Mouse (Mus musculus) common myeloid progenitor, adult 5-6 weeks (primary cell): ENCODE results near the gene Tmed9. TPM values are rescaled to one million over a fixed set of nuclear protein-coding genes. Genes with fewer than 3 reads are reported as not detected.
A peak's percentile ranks its signal among the peaks of the same experiment; 100 is the strongest.
"Not testable (repeated sequence)": the region's sequence is repeated elsewhere in the genome, so short reads cannot be mapped to it uniquely, and the experiment has no call there.

Experiments used
- ATAC-seq: replicated peaks from 2 replicates; pipeline ENCODE4 v1.8.0; 2016; ENCODE audit warnings: low read depth, mild to moderate bottlenecking, moderate TSS enrichment, inconsistent platforms; ENCODE audit not compliant: poor library complexity, severe bottlenecking
- total RNA-seq: library from RNA; stranded (forward); fragments of 200-1000, 187-1606 nt; gene quantifications from 2 replicates; pipeline ENCODE4 v1.2.3, GENCODE M21; 2017

Gene Tmed9
- total RNA-seq, 1 experiment from 2014 or later, result 150 TPM

- ATAC-seq, result peak; percentile 85
Measured at GRCm38 (mm10) chr13:55600657-55601056, 27.1 kb downstream of the Tmed9 start.

DNA sequence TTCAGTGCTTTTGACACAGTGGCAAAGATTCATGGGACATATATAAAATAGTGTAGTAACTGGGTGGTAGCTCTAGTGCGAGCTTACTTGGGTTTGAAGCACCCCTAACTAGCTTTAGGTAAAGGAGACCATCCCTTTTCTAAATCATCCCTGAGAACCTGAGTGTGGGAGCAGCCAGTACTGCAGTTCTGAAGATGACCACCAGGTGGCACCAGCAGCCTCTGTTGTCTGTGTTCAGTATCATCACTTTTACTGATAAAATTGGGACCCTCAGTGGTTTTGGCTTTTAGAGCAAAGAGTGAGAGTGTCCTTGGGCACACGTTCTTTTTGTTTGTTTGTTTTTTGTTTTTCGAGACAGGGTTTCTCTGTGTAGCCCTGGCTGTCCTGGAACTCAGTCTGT is 28.1 kb downstream of the Tmed9 start:
- ATAC-seq, result peak; percentile 46

DNA sequence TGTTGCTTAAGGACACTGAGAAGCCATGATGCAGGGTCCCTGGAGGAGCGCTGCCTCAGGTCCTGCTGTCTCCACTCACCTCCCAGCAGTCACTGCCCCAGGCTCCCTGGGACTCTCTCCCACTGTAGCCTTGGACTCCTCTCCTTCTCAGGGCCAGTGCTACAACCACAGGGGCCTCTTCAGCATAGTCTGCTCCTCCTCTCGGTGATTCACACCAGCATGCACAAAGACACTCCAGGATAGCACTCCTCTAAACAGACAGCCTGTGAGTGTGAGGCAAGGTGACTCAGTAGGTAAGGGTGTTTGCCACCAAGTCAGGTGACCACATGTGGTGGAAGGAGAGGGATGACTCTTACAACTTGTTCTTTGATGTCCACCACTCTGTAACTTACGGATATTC is 31.1 kb downstream of the Tmed9 start:
- ATAC-seq, result no peak

DNA sequence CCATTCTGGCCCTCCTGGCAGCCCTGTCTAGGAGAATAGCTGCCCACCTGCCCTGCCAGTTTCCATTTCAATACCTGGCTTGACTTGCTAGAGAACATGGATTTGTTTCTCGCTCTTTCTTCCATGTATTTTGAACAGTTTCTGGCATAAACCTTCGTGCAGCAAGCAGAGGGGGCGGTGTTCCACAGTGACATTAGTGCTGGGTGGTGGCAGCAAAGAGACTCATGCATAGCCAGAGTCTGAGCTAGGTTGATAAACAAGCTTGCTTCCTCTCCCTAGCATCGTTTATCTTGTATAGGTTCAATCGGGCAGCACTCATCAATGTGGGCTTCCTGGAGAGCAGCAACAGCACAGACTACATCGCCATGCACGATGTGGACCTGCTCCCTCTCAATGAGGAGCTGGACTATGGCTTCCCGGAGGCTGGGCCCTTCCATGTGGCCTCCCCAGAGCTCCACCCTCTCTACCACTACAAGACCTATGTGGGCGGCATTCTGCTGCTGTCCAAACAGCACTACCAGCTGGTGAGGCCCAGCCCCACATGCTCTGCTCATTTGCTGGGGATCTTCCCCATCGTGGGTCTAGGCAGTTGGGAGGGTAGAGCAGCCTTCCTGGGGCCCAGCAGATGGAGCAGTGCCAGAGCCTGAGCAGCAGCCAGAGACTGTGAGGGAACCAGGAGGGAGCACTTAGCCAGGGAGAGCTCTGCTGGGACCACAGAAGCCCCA is 33.5 kb downstream of the Tmed9 start:
- no peak for ATAC-seq

DNA sequence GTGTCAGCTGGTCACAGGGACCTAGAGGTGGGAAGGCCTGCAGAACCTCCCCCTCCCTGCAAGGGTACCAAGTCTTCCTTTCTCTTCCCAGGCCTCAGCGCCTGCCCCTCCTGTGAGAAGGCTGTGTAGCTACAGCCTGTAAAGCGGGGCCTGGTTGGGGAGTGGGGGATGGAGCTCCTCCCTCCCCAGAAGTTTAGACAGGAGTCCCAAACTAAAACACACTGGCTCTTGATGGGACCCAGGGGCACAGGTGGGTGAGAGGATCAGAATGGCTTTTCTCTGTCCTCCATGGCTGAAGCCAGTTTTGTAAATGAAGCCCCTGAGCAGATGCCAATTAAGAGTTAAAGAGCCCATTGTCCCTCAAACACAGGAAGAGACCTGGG is 34.1 kb downstream of the Tmed9 start:
- ATAC-seq, result no peak

GRCm38 (mm10) chr13:55611996-55612395 is 38.5 kb downstream of the Tmed9 start:
- ATAC-seq, result no peak

- ATAC-seq, result no peak
Measured at GRCm38 (mm10) chr13:55613471-55613870, 39.9 kb downstream of the Tmed9 start.

DNA sequence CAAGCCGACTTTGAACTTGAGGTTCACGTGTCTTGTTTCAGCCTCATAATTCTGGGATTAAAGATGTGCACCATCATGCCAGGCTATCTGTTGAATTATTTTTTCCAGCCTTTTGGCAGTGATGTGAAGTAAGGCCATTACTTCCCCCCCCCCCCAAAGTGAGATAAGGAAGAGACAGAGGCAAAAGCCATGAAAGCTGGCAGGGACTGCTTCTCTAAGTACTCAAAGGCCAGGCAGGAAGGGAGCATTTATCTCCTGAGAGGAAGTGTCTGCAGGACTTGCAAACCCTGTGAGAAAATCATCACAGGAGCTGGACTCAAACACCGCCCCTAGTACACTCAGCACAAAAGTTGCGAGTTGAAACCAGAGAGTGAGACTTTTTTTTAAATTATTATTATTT is 45.8 kb downstream of the Tmed9 start:
- ATAC-seq, result no peak

DNA sequence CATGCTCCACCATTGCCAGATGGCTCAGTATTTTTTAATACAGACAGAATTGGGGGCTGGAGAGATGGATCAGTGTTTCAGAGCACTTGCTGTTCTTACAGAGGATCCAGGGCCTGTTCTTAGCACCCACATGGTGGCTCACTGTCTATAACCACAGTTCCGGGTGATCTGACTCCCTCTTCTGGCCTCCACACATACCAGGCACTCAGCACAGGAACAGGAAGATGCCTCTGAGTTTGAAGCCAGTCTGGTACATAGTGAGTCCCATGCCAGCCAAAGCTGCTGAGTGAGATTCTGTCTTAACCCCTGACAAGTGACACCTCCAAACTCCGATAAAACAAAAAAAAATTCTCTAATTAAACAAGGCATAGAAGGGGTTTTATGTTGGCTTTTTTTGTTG is 46.7 kb downstream of the Tmed9 start:
- ATAC-seq, result no peak

GRCm38 (mm10) chr13:55622156-55622648 is 48.7 kb downstream of the Tmed9 start:
- ATAC-seq, result not testable (repeated sequence)

DNA sequence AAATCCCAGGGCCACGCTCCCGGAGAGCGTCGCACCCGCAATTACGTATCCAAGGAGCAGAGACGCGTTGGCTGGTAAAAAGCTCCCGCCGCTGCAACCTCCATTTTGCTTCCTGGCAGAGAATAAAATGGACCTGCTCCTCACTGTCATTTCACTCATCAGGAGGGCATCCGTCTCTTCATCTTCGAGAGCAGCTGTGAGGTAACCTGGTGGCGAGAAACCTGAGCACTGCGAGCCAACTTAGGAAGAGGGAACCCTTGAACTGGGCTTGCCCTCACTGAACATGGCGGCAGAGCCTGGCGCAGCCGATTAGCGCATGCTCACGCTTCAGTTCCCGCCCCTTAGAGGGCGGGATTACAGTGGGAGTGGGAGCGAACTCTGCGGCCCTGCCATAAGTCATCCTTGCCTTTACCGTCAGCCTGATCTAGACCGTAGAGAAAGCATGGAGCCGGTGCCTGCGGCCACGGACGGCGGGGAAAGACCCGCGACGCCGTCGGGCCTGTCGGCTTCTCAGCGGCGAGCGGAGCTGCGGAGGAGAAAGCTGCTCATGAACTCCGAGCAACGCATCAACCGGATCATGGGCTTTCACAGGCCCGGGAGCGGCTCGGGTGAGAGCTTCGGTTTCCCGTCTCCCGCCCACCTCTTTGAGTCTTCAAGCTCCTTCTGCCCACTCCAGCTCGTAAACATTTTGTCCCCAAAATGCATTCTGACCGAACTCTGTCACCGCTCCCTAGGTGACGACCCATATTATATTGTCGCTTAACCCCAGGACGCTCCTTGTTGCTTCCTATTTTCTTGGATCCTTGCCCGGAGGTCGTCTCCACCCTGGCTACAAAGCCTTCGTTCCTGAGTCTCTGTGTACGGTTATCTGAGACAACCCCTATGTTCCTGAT is 49.4 kb downstream of the Tmed9 start, which contains the start of gene Caml:
Gene Caml, plus strand, starts transcription at position 357 of the 893 bp plus-strand sequence.
- peak; percentile 96 for ATAC-seq

DNA sequence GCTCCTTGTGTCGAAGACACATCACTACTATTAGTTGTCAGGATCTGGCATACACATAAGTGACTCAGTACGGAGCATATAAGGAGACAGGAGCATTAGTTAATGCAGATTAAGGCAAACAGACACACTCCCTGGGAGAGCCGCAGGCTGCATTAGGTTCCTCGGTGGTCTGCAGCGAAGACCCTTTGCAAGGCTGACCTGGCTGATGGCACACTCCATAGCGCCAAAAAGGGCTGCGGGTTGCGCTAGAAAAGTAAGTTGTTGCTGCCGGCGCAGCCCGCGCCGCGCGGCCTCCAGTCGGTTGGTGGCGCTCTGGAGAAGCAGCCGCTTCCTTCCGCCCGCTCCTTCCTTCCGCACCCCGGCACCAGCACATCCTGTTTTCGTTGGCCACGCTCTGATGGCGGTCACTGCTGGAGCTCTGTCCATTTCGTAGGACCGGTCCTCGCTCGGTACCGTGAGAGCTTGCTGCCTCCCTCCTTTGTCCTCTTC is 61.2 kb downstream of the Tmed9 start, which contains the start of gene Ddx46:
Gene Ddx46, plus strand, starts transcription at position 389 of the 489 bp plus-strand sequence.
- peak; percentile 99 for ATAC-seq

DNA sequence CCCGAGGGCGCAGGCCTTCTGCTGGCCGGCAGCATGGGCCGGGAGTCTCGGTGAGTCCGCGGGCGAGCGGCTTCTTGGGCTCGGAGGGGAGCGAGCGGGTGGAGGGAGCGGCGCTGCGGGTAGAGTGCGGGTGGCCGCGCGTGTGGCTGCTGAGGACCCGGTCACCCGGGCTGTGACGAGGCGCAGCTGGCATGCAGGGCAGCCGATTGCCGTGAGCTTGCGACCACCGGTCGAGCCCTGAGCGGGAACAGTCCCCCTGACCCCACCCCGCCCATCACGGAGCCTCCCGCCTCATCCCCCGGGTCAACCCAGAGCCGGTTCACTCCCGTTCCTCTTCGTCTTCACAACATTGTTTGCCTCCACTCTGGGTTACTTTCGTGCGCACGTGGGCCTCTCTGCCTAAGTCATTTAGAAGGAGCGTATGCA is 61.6 kb downstream of the Tmed9 start:
- no peak; the same call in 1 of the 2 replicates for ATAC-seq

DNA sequence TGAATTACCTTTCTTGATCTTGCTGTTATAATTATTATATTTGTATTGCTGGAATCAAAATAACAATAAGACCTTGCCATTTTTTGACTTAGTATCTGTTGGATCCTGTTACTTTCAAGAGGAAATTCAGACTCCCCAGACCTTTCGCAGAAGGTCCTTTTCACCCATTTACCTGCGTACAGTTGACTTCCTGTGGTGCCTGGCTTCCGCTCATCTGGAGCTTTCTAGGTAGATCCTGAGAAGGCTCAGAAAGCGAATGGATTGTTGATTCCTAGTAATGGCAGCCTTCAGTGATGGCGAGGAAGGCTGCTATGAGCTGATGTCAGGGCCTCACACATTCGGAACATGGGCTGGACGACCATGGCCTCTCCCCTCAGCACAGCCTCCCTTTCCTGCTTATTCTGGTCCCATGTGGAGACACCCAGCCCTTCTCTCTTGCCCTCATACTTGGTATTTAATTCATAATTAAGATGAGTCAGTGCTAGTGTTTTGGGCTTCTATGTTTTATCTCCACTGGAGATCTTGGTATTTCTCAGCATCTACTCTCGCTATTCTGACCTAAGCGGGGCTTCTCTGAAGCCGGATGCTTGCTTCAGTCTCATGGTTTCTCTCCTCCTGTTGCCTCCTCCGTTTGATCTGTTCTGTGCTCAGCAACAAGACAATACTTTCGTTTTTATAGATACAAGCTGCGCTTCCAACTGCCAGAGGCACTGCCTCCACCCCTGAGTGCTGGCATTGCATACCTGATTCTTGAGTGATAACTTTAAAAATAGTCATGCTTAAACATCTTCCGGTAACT is 62.9 kb downstream of the Tmed9 start:
- ATAC-seq, result no peak

GRCm38 (mm10) chr13:55640480-55640879 is 66.9 kb downstream of the Tmed9 start:
- ATAC-seq, result peak; percentile 88

DNA sequence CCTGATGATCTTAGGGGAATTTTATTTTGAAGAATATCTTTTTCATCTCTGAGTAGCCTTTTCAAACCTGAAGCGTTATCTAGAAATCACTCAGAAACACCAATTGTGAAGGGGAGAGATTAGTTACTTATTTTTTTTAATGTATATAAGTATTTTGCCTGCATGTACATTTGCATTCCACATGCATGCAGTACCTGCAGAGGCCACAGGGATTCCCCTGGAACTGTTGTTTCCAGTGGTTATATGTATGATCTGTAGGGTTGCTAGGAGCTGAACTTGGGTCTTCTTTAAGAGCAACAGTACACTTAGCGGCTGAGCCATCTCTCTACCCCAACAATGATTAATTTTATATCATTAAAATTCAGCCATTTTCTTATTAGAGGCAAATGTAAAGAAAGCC is 71.0 kb downstream of the Tmed9 start:
- peak; percentile 76 for ATAC-seq
